Mouse (Mus musculus) hindbrain, embryonic 14.5 days (tissue): ENCODE results near the gene Gm20521. TPM values are rescaled to one million over a fixed set of nuclear protein-coding genes. Genes with fewer than 3 reads are reported as not detected.

Experiments used
- ATAC-seq: fragments of 200-750 bp; cut with Nextera tagmentation; 2 replicates; pipeline ENCODE4 v1.8.0; 2017; ENCODE audit warnings: moderate number of reproducible peaks, mild to moderate bottlenecking, moderate TSS enrichment, moderate library complexity; ENCODE audit not compliant: low FRiP score
- DNase-seq: peaks from one replicate; pipeline ENCODE4 v3.0.0-alpha.2; 2015; ENCODE audit warnings: low spot score
- H3K27ac ChIP-seq: fragments of 300-500 bp; sonication (generic); 2 replicates; pipeline ENCODE4 v1.5.1; 2014; ENCODE audit warnings: mild to moderate bottlenecking, moderate library complexity
- H3K27me3 ChIP-seq: fragments of 300-500 bp; sonication (generic); 2 replicates; pipeline ENCODE4 v1.6.1; 2014; ENCODE audit warnings: mild to moderate bottlenecking, low read length, mixed read lengths; ENCODE audit not compliant: control insufficient read depth, insufficient read depth
- H3K36me3 ChIP-seq: fragments of 300-500 bp; sonication (generic); replicated peaks from 2 replicates; pipeline ENCODE4 v1.6.1; 2014; ENCODE audit not compliant: control insufficient read depth, insufficient read depth
- H3K4me1 ChIP-seq: fragments of 300-500 bp; sonication (generic); replicated peaks from 2 replicates; pipeline ENCODE4 v1.6.1; 2014; ENCODE audit warnings: antibody characterized with exemption, low read length, mixed read lengths; ENCODE audit not compliant: control insufficient read depth, insufficient read depth
- H3K4me2 ChIP-seq: fragments of 300-500 bp; sonication (generic); replicated peaks from 2 replicates; pipeline ENCODE4 v1.6.1; 2014; ENCODE audit warnings: mild to moderate bottlenecking, moderate library complexity
- H3K4me3 ChIP-seq: fragments of 300-500 bp; sonication (generic); replicated peaks from 2 replicates; pipeline ENCODE4 v1.5.1; 2014; ENCODE audit warnings: mild to moderate bottlenecking, low read length
- H3K9ac ChIP-seq: fragments of 300-500 bp; sonication (generic); 2 replicates; pipeline ENCODE4 v1.6.1; 2014
- H3K9me3 ChIP-seq: fragments of 300-500 bp; sonication (generic); 2 replicates; pipeline ENCODE4 v1.6.1; 2016; ENCODE audit warnings: low read length; ENCODE audit not compliant: control insufficient read depth
- WGBS: fragments of 180-500 bp; shearing (Covaris S2); extraction: QIAGEN DNeasy Blood & Tissue Kit; methylation state at CpG from one replicate; pipeline ENCODE4 v1.1.7; 2014; 5-methylcytosine and 5-hydroxymethylcytosine counted together
- polyA plus RNA-seq: library from polyadenylated mRNA; unstranded; fragments of >200 nt; fragmentation: Nextera tagmentation; extraction: Ambion mirVana; gene quantifications from 2 replicates; pipeline ENCODE4 v1.2.1, GENCODE M21; 2014

The Gm20521 gene
- polyA plus RNA-seq, 1 experiment from 2014 or later = not detected

DNA sequence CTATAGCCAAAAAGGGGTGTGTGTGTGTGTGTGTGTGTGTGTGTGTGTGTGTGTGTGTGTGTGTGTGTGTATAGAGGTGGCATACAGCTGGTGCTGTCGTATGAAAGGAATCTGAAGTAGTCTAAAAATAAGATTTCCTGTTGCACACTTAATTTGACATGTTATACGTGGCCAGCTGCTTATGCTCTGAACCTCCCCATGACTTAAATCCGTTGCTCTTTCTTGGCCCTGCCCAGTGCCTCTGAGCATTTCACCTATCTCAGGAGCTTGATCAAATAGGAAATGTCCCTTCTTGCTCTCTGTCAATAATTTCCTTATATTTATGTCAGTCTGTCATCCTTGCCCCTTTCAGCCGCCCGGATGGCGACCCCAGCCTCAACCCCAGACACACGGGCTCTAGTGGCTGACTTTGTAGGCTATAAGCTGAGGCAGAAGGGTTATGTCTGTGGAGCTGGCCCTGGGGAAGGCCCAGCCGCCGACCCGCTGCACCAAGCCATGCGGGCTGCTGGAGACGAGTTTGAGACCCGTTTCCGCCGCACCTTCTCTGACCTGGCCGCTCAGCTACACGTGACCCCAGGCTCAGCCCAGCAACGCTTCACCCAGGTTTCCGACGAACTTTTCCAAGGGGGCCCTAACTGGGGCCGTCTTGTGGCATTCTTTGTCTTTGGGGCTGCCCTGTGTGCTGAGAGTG lies 926 bp downstream of the Gm20521 start:
- WGBS = 33% methylated on average over 21 of the region's 21 CpGs
- Histone ChIP-seq H3K4me3 (peak overlapping the region; percentile 51), H3K27ac (0 out of 2 replicates have a peak overlapping the region, but pooled peaks have one; percentile 93), H3K27me3 (no peaks in the 10 kb centered on the region), H3K9me3 (no peaks in the 10 kb centered on the region), H3K4me2 (peak overlapping the region; percentile 81), H3K36me3 (peaks cover 16% of the 10 kb centered on the region), H3K9ac (peak overlapping the region; percentile 90), H3K4me1 (peaks cover 21% of the 10 kb centered on the region)
- DNase-seq (no peak), ATAC-seq (no peak)

DNA sequence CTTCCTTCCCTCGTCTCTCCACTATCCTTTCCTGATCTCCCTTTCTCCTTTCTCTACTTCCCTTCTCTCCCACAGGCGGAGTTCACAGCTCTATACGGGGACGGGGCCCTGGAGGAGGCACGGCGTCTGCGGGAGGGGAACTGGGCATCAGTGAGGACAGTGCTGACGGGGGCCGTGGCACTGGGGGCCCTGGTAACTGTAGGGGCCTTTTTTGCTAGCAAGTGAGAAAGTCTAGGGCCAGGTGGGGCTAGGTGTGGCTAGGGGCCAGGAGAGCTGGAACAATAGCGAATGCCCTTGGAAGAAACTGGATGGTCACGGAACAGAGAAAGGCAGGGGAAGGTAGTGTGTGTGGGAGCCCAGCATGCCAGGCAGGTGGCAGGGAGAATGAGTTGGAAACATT lies 2.1 kb downstream of the Gm20521 start:
- Histone ChIP-seq H3K9me3 (no peaks in the 10 kb centered on the region), H3K4me1 (peaks cover 21% of the 10 kb centered on the region), H3K27ac (no peak overlapping the region), H3K4me3 (no peak overlapping the region), H3K4me2 (peak overlapping the region; percentile 81), H3K9ac (0 out of 2 replicates have a peak overlapping the region, but pooled peaks have one; percentile 90), H3K36me3 (peaks cover 16% of the 10 kb centered on the region), H3K27me3 (no peaks in the 10 kb centered on the region)
- DNase-seq = no peak
- 92% methylated on average over 11 of the region's 11 CpGs for WGBS
- no peak for ATAC-seq

DNA sequence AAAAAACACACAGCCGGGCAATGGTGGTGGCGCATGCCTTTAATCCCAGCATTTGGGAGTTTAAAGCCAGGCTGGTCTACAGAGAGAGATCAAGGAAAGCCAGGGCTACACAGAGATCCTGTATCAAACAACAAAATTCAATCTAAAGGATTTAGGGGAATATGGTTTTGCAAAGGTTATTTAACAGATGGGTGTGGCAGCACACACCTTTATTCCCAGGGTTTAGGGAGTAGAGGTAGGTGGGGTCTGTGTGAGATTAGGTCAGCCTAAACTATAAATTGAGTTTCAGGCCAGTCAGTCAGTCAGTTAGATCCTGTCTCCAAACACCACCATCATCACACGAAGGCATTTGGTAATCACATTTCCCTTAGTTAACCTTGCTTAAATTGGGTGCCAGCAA lies 9.0 kb downstream of the Gm20521 start, which contains the start of gene Pabpn1:
Pabpn1 (plus strand) TSS at position 301 of the 400 bp plus-strand sequence.
- H3K9ac ChIP-seq = peak within 1 kb of the TSS; percentile 6; the same call in 1 of the 2 replicates
- H3K4me3 ChIP-seq = peak within 1 kb of the TSS; percentile 28
- ATAC-seq = no peak
- no peak for DNase-seq
- H3K27ac ChIP-seq = peak within 1 kb of the TSS; percentile 72
- H3K4me2 ChIP-seq = peak within 1 kb of the TSS; percentile 45
- H3K9me3 ChIP-seq = no peaks in the 10 kb centered on the region
- peaks cover 17% of the 10 kb centered on the region for H3K4me1 ChIP-seq
- H3K36me3 ChIP-seq = peaks cover 22% of the 10 kb centered on the region
- WGBS = 99% methylated on average over 3 of the region's 3 CpGs
- H3K27me3 ChIP-seq = no peaks in the 10 kb centered on the region

DNA sequence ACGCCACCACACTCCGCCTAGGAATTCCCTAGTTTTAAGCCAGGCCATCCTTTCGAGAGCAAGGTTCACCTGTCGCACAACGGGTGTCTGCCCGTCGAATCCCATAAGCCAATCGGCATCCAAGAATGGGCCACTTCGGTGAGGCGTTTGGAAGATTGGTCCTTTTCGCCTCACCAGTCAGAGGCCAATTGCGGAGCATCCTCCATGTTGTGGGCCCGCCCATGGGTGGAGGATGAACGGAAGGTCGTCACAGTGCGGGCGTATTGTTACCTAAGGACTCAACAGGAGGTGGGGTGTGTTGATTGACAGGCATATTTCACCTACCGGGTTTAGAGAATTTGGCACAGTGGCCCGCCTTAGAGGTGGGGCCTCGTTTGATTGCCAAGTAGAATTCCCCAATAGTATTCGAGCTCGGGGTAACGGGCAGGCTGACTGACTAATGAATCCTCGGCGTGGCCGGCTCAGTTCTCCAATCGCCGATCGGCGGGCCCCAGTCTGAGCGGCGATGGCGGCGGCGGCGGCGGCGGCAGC lies 10.5 kb downstream of the Gm20521 start:
- peak; percentile 99 for ATAC-seq
- no peaks in the 10 kb centered on the region for H3K9me3 ChIP-seq
- peak overlapping the region; percentile 45 for H3K4me2 ChIP-seq
- no peaks in the 10 kb centered on the region for H3K27me3 ChIP-seq
- DNase-seq = peak; percentile 98
- H3K27ac ChIP-seq = peak overlapping the region; percentile 98
- peak overlapping the region; percentile 93 for H3K4me3 ChIP-seq
- peaks cover 17% of the 10 kb centered on the region for H3K4me1 ChIP-seq
- H3K9ac ChIP-seq = peak overlapping the region; percentile 99
- peaks cover 36% of the 10 kb centered on the region for H3K36me3 ChIP-seq
- WGBS = under 1% methylated on average over 38 of the region's 38 CpGs

DNA sequence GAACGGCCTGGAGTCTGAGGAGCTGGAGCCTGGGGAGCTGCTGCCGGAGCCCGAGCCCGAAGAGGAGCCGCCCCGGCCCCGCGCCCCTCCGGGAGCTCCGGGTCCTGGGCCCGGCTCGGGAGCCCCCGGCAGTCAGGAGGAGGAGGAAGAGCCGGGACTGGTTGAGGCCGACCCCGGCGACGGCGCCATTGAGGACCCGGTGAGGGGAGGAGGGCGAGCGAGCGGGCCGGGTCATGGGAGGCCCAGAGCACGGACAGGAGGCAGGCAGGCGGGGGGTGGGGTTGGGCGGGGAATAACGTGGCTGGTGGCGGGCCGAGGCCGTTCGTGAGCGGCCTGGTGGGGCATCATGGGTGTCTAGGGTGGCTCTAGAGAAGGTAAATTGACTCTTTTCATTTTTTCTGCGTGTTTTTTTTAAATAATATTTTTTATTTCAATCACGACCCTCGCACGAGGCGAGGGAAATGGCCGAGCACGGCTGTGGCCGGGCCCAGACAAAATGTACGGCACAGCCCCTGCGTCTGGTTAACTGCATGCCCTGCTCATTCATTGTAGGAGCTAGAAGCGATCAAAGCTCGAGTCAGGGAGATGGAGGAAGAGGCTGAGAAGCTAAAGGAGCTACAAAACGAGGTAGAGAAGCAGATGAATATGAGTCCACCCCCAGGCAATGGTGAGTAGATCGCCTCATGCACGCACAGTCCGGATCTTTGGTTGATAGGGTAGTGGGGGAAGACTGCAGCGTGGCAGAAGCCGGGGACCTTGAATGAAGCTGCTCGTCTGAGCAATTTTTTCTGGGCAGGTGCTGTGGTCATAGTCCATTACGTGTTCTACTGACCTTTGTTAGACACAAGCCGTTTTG lies 11.3 kb downstream of the Gm20521 start:
- under 1% methylated on average over 53 of the region's 54 CpGs for WGBS
- H3K4me2 ChIP-seq = peak overlapping the region; percentile 65
- H3K4me1 ChIP-seq = peaks cover 17% of the 10 kb centered on the region
- DNase-seq = peak; percentile 56
- H3K27ac ChIP-seq = peak overlapping the region; percentile 98
- no peaks in the 10 kb centered on the region for H3K9me3 ChIP-seq
- H3K9ac ChIP-seq = peak overlapping the region; percentile 99
- no peaks in the 10 kb centered on the region for H3K27me3 ChIP-seq
- peaks cover 44% of the 10 kb centered on the region for H3K36me3 ChIP-seq
- peak overlapping the region; percentile 93 for H3K4me3 ChIP-seq
- ATAC-seq = no peak; the same call in 1 of the 2 replicates

DNA sequence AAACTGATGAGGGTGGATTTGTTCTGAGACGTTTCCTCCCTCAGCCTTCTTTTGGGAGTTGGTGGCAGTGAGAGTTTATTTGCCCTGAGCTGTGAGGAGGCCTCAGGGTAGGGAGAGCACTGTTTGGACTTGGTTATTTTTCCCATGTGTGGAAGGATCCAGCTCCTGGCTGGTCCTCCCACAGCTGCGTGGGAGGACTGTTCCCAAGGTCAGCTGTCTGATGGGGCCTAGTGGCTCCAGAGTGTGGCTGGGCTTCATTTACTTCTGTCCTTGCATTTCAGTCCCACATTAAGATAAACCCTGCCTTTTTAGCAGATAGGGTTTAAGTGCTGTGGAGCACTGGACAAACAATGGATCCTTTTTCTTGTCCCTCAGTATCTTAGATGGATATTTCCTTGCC lies 14.2 kb downstream of the Gm20521 start:
- ATAC-seq = no peak
- 68% methylated on average over 2 of the region's 2 CpGs for WGBS
- Histone ChIP-seq H3K9me3 (no peaks in the 10 kb centered on the region), H3K27me3 (no peaks in the 10 kb centered on the region), H3K4me3 (no peak overlapping the region), H3K4me2 (no peak overlapping the region), H3K4me1 (peaks cover 17% of the 10 kb centered on the region), H3K27ac (no peak overlapping the region), H3K9ac (no peak overlapping the region), H3K36me3 (peaks cover 44% of the 10 kb centered on the region)
- no peak for DNase-seq

DNA sequence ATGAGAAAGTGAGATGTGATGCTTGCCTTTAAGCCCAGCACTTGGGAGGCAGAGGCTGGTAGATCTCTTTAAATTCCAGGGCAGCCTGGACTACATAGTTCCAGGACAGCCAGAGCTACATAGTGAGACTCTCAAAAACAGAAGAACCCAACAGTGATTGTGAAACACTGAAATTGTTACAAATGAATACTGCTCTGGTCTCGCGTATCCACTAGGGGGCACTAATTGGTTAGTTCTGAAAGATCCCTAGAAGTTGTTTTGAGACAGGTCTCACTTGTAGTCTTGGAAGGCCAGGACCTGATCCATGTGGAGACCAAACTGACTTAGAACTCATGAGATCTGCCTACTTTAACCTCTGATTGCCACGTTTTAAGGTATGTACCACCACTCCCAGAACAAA lies 17.1 kb downstream of the Gm20521 start:
- H3K36me3 ChIP-seq = peaks cover 50% of the 10 kb centered on the region
- no peaks in the 10 kb centered on the region for H3K9me3 ChIP-seq
- peaks cover 8% of the 10 kb centered on the region for H3K4me1 ChIP-seq
- peak; percentile 64 for ATAC-seq
- peak; percentile 93 for DNase-seq
- no peak overlapping the region for H3K4me2 ChIP-seq
- no peak overlapping the region for H3K27ac ChIP-seq
- no peak overlapping the region for H3K9ac ChIP-seq
- no peak overlapping the region for H3K4me3 ChIP-seq
- H3K27me3 ChIP-seq = no peaks in the 10 kb centered on the region
- WGBS = 1% methylated on average over 3 of the region's 3 CpGs

DNA sequence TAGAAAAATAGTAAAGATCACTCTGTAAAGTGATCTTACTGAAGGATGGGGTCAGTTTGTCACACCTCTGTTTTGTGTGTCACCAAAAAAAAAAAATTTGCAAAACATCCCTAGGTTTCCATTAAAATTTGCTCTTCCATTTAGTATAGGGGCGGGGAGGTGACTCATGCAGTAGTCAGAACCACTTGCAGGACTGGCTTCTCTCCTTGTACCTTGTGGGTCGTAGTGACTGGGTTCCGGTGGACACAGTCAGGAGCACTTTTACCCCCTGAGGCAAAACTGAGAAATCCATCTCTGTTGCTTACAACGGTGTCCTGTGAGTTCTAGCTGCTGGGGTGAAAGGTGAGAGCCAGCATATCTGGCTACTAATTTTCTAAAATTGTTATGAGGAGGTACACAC lies 20.4 kb downstream of the Gm20521 start:
- Histone ChIP-seq H3K36me3 (peaks cover 50% of the 10 kb centered on the region), H3K4me1 (0 out of 2 replicates have a peak, but pooled peaks cover 2% of the 10 kb centered on the region), H3K27ac (no peak overlapping the region), H3K27me3 (no peaks in the 10 kb centered on the region), H3K4me2 (no peak overlapping the region), H3K9me3 (no peaks in the 10 kb centered on the region), H3K9ac (no peak overlapping the region), H3K4me3 (no peak overlapping the region)
- WGBS = 92% methylated on average over 4 of the region's 4 CpGs
- no peak for ATAC-seq
- DNase-seq = no peak

DNA sequence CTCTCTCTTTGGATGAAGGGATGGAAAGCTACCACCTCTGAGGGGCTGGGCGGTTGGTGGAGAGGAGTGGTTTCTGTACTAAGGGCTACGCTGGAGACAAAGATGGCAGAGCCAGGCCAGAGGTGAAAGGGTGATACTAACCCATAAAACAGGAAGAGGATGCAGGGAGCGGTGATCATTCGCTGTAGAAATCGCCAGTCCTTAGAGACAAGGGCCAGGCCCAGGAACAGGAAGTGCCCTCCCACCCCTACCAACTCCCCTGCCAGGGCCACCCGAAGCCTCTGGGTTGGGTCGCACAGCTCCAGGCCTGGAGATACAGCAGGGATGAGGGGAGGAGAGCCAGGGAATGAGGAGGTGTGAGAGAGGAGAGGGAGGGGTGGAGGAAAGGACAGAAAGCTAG lies 25.4 kb downstream of the Gm20521 start:
- WGBS = 81% methylated on average over 7 of the region's 7 CpGs
- H3K27me3 ChIP-seq = no peaks in the 10 kb centered on the region
- H3K4me1 ChIP-seq = peaks cover 10% of the 10 kb centered on the region
- peaks cover 61% of the 10 kb centered on the region for H3K36me3 ChIP-seq
- H3K9ac ChIP-seq = no peak overlapping the region
- no peak overlapping the region for H3K4me3 ChIP-seq
- no peaks in the 10 kb centered on the region for H3K9me3 ChIP-seq
- H3K4me2 ChIP-seq = no peak overlapping the region
- ATAC-seq = no peak
- no peak for DNase-seq
- H3K27ac ChIP-seq = no peak overlapping the region
